Mouse (Mus musculus): Measurements from ENCODE around the gene Myo9b.
"Not testable (repeated sequence)": the region's sequence is repeated elsewhere in the genome, so short reads cannot be mapped to it uniquely, and the experiment has no call there.

The Myo9b gene

DNA sequence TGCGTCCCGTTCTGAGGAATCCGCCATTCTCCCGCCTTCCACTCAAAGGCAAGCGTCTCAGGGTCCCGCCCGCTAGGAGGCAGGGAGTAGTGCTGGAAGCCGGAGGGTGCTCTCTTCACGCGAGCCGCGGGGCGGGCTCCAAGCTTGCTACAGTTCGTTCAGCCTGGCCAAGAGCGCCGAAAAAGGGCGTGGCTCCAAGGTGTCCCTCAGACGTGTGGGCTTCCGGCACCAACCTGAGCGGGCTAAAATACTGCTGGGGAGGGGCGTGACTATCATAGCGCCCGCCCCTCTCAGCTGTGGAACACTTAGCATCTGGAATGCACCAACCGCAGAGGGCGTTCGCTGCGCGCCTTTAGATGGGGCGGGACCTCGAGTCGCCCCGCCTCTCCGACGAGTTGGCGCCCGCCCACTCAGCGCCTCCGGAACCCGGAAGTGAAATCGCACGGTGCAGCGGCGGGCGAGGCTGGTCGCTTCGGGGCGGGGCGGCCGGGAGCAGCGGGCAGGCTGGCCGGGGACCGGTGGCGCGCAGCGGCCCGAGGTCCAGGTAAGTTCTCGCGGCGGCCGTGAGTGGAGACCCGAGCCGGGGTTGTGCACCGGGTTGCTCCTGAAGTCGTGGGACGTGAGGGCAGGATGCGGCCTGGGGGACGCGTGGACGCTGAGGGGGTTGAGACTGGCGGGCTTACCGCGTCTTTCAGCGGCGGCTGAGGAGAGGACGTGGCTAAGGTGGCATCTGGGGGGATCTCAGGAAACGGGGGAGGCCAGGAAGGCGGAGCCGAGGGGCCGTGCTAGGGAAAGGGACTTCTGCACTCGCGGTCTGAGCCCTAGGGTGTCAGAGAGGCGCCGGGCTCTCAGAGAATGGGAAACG is at the start of gene Myo9b, which contains the start of gene Haus8:
Myo9b (plus strand) TSS at position 429 of the 865 bp plus-strand sequence.
Haus8 (minus strand) TSS at position 649 of the 865 bp plus-strand sequence.
- peak; percentile 94 for DNase-seq

DNA sequence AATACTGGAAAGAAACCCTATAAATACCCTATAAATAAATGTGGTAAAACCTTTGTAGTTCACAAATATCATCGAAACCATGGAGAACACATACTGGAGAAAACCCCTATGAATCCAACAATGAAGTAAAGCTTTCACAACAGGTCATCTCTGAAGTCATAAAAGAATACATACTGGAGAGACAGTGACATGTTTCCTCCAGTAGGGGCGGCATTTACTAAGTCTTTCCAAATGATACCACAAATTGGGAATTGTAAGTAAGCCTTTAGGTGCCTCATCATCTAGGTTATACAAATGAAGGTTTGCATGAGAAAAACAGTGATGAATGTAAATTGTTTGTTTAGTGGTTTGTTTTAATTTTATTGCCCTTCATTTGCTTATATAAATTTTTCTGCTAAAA is 48.0 kb upstream of the Myo9b start:
- DNase-seq: no peak

GRCm38 (mm10) chr8:71242757-71243156 is 29.8 kb upstream of the Myo9b start:
- DNase-seq: no peak

GRCm38 (mm10) chr8:71248203-71248602 is 24.3 kb upstream of the Myo9b start:
- no peak for DNase-seq

- DNase-seq: no peak
Observed at GRCm38 (mm10) chr8:71256545-71257232, 15.8 kb upstream of the Myo9b start.

DNA sequence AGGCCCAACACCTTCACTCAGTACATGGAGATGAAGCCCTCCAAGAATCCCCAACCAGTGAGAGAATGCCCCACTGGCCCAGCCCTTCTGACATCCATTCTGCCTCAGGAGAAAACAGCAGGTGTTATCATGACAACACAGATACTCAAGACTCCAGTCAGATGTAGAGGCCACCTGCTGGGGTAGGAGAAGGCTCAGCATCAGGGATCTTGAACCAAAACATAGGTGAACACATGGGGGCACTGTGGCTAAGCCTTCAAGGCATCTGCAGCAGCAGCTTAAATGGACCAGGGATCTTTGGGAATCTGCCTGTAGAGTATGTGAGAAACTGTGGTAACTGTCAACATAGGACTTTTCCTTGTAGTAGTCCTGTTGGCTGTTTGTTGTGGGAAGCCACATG is 11.3 kb upstream of the Myo9b start:
- no peak for DNase-seq

DNA sequence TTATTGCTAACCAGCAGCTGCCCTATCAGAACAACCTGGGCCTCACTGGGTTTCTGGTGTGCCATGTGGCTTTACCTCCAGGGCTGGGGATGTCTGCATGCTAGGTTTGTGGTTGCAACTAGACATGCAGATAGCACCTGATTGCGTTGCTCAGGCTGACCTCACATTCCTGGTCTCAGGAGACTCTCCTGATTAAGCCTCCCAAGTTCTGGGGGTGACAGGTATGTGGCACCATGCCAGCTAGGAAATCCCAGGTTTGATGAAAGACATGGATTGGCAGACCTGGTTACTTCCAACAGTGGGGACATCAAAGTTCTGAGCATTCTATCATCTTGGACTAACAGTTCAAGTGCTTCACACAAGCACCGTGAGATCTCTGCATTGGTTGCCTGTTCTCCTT is 4.8 kb upstream of the Myo9b start:
- no peak for DNase-seq

DNA sequence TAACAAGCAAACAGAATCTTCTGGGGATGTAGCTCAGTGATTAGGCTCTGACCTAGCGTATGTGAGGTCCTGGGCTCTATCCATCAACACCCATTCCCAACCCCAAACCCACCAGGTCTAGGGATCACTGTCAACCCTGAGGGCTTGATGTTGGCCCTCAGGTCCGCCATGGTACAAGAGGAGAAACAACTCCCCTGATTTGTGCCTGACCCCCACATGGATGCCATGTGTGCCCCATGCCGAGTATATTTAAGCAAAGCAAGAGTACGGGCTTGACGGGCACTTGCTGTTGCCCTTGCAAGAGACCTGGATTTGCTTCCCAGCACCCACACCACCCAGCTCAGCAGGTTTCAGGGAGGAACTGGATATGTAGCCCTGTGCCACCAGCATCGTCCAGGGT is 4.2 kb upstream of the Myo9b start:
- not testable (repeated sequence) for DNase-seq

DNA sequence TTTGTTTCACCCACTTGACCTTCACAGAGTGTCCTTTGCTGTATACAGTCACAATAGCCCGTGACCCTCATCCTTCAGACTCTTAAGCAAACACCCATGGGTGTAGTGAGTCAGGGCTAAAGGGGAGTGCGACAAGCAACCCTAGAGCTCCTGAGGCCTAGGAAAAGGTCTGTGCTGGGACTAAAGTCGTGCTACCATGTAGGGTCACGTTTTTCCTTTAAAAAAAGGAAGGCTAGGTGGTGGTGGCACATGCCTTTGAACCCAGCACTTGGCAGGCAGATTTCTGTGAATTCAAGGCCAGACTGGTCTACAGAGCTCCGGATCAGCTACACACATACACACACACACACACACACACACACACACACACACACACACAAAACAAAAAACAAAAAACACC is 884 bp upstream of the Myo9b start:
- no peak for DNase-seq

DNA sequence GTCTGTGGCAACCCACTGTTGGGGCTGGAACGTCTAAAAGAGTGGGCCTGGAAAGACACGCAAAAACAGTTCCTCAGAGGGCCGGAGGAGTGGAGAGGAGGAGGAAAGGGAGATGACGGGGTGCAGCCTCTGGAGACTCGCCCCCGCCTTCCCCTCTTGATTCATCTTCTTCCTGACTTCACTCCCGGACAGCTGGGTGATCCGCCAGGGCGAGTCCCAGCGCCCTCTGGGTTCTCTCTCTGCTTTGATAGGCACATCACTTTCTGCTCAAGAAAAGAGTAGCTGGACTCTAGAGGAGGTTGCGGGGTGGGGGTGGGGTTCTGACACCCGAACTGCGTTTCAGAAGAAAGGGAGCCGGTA is 617 bp downstream of the Myo9b start:
- DNase-seq: peak; percentile 52

GRCm38 (mm10) chr8:71274478-71274877 is 2.0 kb downstream of the Myo9b start:
- no peak for DNase-seq

GRCm38 (mm10) chr8:71276166-71276565 is 3.7 kb downstream of the Myo9b start:
- no peak for DNase-seq

- DNase-seq: not testable (repeated sequence)
Observed at GRCm38 (mm10) chr8:71279409-71279808, 6.9 kb downstream of the Myo9b start.

- DNase-seq: not testable (repeated sequence)
Observed at GRCm38 (mm10) chr8:71281731-71282130, 9.2 kb downstream of the Myo9b start.

DNA sequence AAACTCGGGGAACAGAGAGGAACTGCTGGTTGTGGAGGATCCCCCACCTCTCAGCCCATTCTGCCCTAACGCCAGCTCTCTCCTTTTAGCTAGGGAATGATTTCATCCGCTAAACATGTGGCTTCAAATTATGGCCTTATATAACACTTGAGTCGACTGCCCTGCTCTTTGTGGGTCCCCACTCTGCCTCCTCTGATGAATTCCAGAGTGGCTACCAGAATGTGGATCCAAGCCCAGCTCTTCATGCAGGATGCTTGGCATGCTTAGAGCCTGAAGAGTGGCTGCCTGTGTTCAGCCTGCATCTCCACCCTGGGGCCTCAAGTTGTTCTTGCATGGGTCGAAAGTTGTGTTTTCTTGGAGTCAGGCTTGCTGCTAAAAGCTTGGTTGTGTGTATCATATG is 10.1 kb downstream of the Myo9b start:
- DNase-seq: no peak

DNA sequence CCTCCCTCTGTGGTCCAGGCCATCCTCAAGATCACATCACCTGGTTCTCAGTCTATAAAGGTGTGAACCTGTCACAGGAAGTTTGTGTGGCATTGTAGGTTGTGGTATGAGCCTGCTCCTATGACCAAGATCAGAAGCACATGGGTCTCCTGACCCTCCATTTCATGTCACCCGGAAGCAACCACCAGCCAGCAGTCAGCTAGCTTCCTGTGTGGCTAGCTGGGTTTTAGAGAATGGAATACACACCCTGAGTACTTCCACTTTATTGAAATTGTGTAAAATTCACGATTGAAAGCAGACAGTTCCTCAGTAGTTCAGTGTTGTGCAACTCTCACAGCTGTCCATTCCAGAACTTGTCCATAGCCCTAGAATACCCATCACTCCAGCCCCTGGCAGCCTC is 13.7 kb downstream of the Myo9b start:
- not testable (repeated sequence) for DNase-seq

DNA sequence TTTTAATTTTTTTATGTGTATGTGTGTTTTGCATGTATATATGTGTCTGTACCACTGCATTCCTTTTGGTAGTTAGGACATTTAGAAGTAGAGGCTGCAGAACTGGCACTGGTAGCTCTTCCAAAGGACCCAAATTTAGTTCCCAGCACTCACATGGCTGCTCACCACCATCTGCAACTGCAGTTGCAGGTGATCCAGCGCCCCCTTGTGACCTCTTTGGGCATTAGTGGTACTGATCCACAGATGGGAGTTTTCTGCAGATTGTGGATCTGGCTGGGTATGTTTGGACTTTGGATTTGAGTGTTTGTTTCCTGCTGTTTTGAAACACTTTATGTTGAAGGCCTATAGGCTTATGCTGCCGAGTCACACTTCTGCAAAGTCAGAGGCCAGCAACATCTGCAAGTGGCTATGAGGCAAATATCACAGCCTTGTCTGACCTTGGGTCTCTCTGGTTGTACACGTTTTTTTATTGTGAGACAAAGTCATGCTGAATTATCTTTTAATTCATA is 16.0 kb downstream of the Myo9b start:
- no peak for DNase-seq

GRCm38 (mm10) chr8:71289098-71289497 is 16.6 kb downstream of the Myo9b start:
- DNase-seq: no peak

DNA sequence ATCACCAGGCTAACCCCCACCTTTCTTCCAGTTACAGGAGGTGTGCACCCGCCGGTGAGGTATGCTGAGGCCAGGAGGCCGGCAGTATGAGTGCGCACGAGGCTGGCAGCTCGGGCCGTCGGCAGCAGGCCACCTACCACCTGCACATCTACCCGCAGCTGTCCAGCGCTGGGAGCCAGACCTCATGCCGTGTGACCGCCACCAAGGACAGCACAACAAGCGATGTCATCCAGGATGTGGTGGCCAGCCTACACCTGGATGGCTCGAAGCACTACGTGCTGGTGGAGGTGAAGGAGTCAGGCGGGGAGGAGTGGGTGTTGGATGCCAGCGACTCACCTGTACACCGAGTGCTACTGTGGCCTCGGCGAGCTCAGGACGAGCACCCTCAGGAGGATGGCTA is 17.7 kb downstream of the Myo9b start:
- no peak for DNase-seq

- DNase-seq: no peak
Observed at GRCm38 (mm10) chr8:71290911-71291310, 18.4 kb downstream of the Myo9b start.

GRCm38 (mm10) chr8:71291351-71291750 is 18.8 kb downstream of the Myo9b start:
- DNase-seq: no peak

- not testable (repeated sequence) for DNase-seq
Observed at GRCm38 (mm10) chr8:71293930-71294329, 21.4 kb downstream of the Myo9b start.

GRCm38 (mm10) chr8:71296188-71296621 is 23.7 kb downstream of the Myo9b start:
- no peak for DNase-seq

- DNase-seq: no peak
Observed at GRCm38 (mm10) chr8:71296784-71297183, 24.3 kb downstream of the Myo9b start.

All from cerebellum, adult 11-12 months (tissue).